Mouse (Mus musculus) layer of hippocampus, postnatal 36 days (tissue): ENCODE measurements around the gene Sqstm1. TPM values are rescaled to one million over a fixed set of nuclear protein-coding genes. Genes with fewer than 3 reads are reported as not detected.
A peak's percentile ranks its signal among the peaks of the same experiment; 100 is the strongest.

Experiments
- DNase-seq, 2 experiments: peaks; one replicate each; pipeline ENCODE4 v3.0.0; 2022
- total RNA-seq, 2 experiments: library from RNA; stranded (reverse); gene quantifications; 2 replicates each; pipeline ENCODE4 v1.2.3; 2021

Gene Sqstm1
- total RNA-seq: 100 to 1,000 TPM; 426 to 430 TPM

- peak; percentile 82 to 86 for DNase-seq
Measured at GRCm38 (mm10) chr11:50210505-50211151, at the start of gene Sqstm1, which contains the start of gene Mgat4b. Gene Sqstm1 (minus strand): TSS chr11:50210827. Gene Mgat4b (plus strand): TSS chr11:50210890.

GRCm38 (mm10) chr11:50258310-50258709, 47.7 kb upstream of the Sqstm1 start:
- DNase-seq: peak in 1 of 2 experiments; percentile 48

- no peak for DNase-seq
Measured at GRCm38 (mm10) chr11:50256615-50257014, 46.0 kb upstream of the Sqstm1 start.

GRCm38 (mm10) chr11:50254010-50254580, 43.5 kb upstream of the Sqstm1 start:
- DNase-seq: peak; percentile 68 to 74

GRCm38 (mm10) chr11:50253393-50253792, 42.8 kb upstream of the Sqstm1 start:
- DNase-seq: no peak

GRCm38 (mm10) chr11:50252684-50253265, 42.1 kb upstream of the Sqstm1 start:
- DNase-seq: no peak

GRCm38 (mm10) chr11:50252166-50252565, 41.5 kb upstream of the Sqstm1 start:
- DNase-seq: no peak

GRCm38 (mm10) chr11:50248473-50249171, 38.0 kb upstream of the Sqstm1 start:
- no peak for DNase-seq

GRCm38 (mm10) chr11:50245269-50245668, 34.6 kb upstream of the Sqstm1 start:
- no peak for DNase-seq

- DNase-seq: no peak
Measured at GRCm38 (mm10) chr11:50243926-50244325, 33.3 kb upstream of the Sqstm1 start.

- DNase-seq: no peak
Measured at GRCm38 (mm10) chr11:50240235-50240911, 29.7 kb upstream of the Sqstm1 start.

- no peak for DNase-seq
Measured at GRCm38 (mm10) chr11:50238821-50239791, 28.5 kb upstream of the Sqstm1 start.

GRCm38 (mm10) chr11:50238324-50238723, 27.7 kb upstream of the Sqstm1 start, which contains the start of gene Ltc4s:
Gene Ltc4s (minus strand): TSS chr11:50238616.
- DNase-seq: no peak

- DNase-seq: no peak
Measured at GRCm38 (mm10) chr11:50236937-50237835, 26.6 kb upstream of the Sqstm1 start.

- peak; percentile 76 to 78 for DNase-seq
Measured at GRCm38 (mm10) chr11:50236540-50236936, 25.9 kb upstream of the Sqstm1 start.

GRCm38 (mm10) chr11:50234606-50235005, 24.0 kb upstream of the Sqstm1 start:
- DNase-seq: no peak

- no peak for DNase-seq
Measured at GRCm38 (mm10) chr11:50233993-50234392, 23.4 kb upstream of the Sqstm1 start.

- no peak for DNase-seq
Measured at GRCm38 (mm10) chr11:50233022-50233421, 22.4 kb upstream of the Sqstm1 start.

- DNase-seq: no peak
Measured at GRCm38 (mm10) chr11:50231411-50231810, 20.8 kb upstream of the Sqstm1 start.
